Mouse (Mus musculus) embryonic fibroblast, embryonic 13.5 days (primary cell): Measurements from ENCODE around the gene Gm8909.
"Not testable (repeated sequence)": the region's sequence is repeated elsewhere in the genome, so short reads cannot be mapped to it uniquely, and the experiment has no call there.

Experiments used
- CTCF ChIP-seq: IDR thresholded peaks from 2 replicates; pipeline ENCODE4 v1.5.1; 2011; ENCODE audit warnings: mild to moderate bottlenecking, control low read depth, low read length, moderate library complexity, borderline replicate concordance; ENCODE audit not compliant: insufficient read depth
- POLR2A ChIP-seq: IDR thresholded peaks from 2 replicates; pipeline ENCODE4 v1.6.1; 2011; ENCODE audit warnings: low read depth, mild to moderate bottlenecking, control low read depth, low read length, moderate library complexity

GRCm38 (mm10) chr17:36158264-36158663, 10.1 kb downstream of the Gm8909 start:
- not testable (repeated sequence) for TF ChIP-seq CTCF, POLR2A
